Mouse (Mus musculus): ENCODE measurements around the gene Map6. TPM values are rescaled to one million over a fixed set of nuclear protein-coding genes. Genes with fewer than 3 reads are reported as not detected.
A peak's percentile ranks its signal among the peaks of the same experiment; 100 is the strongest.

Map6 gene
- total RNA-seq, 2 experiments from 2014 or later = 134 to 141 TPM

DNA sequence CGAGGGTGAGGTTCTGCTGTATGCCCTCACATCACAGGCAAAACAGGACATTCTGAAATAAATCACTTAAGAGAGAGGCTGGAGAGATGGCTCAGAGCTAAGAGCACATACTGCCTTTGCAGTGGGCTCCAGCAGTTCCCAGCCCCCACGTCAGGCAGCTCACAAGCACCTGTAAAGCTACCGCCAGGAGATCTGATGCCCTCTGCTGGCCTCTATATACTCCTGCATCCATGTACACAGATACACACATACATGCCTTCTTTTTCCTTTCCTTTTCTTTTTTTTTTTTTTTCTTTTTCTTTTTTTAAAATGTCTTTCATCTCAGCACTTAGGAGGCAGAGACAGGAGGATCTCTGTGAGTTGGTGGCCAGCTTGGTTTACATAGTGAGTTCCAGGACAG is 5.3 kb upstream of the Map6 start:
- no peak for DNase-seq (ENCODE audit: low spot score in 2 of 2)

DNA sequence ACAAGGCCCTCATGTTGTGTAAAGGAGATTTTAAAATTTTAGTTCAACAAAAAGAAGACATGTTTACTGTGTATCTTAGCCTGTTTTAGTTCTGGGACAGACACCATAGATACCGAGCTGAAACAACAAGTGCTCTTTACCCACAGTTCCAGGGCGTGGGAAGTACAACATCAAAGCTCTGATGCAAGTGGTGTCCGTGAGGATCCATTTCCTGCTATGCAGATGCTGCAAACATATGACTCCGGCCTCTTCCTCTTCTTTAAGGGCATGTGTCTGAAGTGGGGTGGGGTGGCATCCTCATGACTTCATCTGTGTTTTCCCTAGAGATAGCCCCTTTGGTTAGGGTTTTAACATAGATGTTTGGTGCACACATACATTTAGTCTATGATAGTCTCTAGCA is 3.7 kb upstream of the Map6 start:
- no peak for DNase-seq (ENCODE audit: low spot score in 2 of 2)

DNA sequence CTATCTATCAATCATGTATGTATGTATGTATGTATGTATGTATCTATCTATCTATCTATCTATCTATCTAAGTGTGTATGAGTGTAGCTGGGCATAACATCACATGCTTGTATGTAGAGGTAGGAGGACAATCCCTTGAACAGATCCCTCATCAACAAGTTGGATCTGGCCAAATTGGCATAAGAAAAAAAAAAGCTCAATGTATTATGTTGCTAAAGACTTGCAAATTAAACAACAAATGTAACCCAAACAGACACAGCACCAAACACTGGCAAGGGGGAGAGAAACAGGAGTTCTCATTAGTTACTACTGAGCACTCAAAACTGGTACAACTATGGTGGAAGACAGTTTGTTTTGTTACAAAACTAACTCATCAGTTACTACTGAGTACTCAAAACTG is 2.6 kb upstream of the Map6 start:
- DNase-seq (ENCODE audit: low spot score in 2 of 2) = no peak

DNA sequence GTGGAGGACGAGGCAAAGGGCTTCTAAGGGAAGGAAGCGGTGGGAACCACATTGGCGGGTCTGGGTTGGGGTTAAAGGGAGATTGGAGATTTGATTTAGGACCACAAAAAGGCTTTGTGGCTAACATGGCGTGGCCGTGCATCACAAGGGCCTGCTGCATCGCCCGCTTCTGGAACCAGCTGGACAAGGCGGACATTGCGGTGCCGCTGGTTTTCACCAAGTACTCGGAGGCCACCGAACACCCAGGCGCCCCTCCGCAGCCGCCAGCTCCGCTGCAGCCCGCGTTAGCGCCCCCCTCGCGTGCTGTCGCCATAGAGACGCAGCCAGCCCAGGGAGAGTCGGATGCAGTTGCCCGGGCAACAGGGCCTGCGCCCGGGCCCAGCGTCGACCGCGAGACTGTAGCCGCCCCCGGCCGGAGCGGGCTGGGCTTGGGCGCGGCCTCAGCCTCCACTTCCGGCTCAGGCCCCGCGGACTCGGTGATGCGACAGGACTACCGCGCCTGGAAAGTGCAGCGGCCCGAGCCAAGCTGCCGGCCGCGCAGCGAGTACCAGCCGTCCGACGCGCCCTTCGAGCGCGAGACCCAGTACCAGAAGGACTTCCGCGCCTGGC is 754 bp downstream of the Map6 start:
- peak; percentile 78 to 91 for DNase-seq (ENCODE audit: low spot score in 2 of 2)

DNA sequence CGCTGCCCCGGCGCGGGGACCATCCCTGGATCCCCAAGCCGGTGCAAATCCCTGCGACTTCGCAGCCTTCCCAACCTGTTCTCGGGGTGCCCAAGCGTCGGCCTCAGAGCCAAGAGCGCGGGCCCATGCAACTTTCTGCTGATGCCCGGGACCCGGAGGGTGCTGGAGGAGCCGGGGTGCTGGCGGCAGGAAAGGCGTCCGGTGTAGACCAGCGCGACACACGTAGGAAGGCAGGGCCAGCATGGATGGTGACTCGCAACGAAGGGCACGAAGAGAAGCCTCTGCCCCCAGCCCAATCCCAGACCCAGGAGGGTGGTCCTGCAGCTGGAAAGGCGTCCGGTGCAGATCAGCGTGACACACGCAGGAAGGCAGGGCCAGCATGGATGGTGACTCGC is 1.3 kb downstream of the Map6 start:
- no peak for DNase-seq (ENCODE audit: low spot score in 2 of 2)

DNA sequence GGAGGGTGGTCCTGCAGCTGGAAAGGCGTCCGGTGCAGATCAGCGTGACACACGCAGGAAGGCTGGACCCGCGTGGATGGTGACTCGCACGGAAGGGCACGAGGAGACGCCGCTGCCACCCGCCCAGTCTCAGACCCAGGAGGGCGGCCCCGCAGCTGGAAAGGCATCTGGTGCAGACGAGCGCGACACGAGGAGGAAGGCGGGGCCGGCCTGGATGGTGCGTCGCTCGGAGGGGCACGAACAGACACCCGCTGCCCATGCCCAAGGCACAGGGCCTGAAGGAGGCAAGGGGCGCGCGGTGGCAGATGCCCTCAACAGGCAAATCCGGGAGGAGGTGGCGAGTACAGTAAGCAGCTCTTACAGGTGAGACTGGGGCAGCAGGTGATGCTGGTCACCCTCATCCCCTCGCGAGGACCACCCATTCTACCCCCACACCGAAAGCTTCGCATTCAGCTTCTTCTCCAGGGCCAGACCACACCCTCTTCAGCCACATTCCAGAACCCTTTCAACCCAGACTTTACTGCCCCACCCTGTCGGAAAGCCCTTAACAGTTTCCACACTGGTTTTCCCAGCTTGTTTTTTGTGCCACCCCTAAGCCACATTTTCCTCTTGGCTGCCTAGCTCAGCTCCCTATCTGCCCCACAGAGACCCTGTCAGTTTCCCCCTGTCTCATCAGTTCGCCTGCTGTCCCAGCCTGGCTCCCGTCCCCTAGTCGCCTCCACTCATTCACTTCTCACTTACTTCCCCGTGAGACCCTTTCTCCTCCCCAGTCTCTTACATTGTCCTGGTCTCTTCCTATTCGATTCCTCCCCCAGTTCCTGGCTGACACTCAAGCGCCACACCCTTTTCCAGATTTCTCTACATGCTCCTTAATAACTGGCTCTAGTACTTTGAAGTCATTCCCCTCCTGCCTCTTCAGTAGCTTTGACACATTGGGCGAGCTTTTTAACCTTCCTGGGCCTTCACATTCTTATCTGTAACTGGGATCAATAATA is 2.0 kb downstream of the Map6 start:
- DNase-seq (ENCODE audit: low spot score in 2 of 2) = no peak

DNA sequence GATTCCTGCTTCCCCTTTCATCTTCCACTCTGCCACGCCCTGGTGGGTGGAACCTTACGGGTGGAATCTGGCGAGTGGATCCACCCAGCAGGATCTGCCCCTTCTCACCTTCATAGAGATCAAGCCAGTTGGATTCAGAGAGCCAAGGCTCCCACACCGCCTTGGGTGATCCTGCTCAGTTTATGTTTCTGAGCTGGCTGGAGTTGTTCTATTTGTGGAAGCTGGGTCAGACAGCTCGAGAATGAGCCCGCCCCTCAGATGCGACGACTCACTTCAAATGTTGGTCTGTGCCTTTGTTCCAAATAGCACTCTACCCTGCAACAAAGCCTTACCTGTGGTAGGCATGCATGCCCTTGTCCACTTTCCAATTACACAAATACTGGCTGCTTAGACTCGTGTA is 4.4 kb downstream of the Map6 start:
- no peak for DNase-seq (ENCODE audit: low spot score in 2 of 2)

DNA sequence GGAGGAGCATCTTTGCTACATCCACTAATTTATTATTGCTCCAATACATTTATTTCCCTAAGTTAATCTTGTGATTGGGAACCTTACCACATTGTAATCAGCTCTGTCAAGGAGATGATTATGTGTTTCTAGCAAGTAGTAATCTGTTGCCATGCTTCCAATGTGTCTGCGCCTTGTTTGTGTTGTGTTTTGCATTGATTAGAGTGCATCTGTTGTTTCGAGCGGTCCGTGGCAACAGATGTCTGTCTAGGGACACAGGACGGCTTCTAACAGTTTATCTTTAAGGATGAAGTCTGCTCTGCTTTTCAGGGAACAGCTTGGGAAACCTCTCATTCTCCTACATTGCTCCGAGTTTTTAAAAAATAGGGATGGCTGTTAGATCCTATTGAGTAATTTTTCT is 7.9 kb downstream of the Map6 start:
- DNase-seq (ENCODE audit: low spot score in 2 of 2) = no peak

DNA sequence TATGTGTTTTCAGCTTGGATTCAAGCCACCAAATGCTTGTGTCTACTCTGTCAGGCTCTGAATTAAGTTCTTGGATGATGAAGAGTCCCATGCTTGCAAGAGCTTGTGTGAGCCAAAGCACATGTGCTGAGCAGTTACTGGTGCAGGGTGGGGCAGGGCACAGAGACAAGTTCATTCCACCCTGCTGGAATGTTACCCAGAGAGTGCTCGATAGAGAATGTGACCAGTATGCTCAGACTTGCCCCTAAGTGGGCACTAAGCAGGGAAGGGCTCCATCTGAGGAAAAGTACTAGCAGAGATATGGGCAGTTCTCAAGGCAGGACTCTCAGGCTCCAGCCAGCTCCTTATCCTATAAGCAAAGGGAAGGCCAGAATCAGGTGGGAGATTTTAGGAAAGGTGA is 9.4 kb downstream of the Map6 start:
- DNase-seq (ENCODE audit: low spot score in 2 of 2) = no peak

DNA sequence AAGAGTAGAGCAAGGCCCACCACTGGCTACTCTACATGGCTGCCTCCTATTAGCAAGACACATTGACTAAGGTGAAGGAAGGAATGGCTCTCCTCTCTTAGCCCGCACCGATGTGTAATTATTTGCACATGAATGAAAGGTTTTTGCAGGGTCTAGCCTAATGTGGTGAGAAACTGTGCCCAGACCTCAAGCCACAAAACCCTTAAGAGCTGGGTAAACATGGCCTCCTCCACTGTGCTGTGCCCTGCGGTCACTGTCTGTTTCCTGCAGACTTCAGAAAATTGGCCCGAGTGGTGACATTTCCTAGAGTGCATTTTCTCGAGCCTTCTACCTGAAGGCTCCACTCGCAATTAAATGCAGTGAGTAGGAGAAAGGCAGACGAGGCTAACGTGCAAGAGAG is 11.1 kb downstream of the Map6 start:
- DNase-seq (ENCODE audit: low spot score in 2 of 2) = no peak

DNA sequence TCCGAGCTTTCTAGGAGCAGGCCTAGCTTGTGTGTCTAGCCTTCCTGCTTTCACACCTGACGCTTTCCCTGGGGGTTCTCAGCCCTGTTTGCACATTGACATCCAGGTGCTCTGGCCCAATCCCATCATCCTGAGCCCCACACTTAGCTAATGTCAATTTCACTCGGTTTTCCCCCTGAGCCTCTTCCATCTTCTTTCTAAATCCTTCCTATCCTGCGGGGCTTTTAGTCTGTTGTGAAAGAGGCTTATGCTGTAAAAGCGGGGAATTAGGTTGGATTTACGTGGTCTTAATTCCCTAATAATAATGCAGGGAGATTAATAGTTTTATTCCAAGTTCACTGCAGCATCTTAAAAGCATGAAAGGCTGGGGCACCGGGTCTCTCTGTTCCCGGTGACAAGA is 12.3 kb downstream of the Map6 start:
- DNase-seq (ENCODE audit: low spot score in 2 of 2) = no peak

DNA sequence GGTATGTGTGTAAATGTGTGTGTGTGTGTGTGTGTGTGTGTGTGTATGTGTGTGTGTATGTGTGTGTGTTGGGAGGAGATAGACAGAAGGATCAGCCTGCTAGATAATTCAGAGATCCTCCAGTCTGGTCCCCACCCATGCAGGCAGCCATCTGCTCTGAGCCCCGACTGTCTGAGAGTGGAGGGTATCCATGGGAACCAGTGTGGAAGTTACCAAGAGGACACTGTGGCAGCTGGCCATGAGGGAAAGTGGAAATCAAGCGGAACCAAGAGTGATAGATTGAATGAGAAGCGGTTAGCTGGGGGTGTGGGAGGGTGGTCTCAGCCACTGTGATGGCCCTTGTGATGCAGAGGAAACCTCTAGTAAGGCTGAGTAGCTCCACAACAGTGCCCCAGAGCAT is 20.0 kb downstream of the Map6 start:
- peak; percentile 46 to 62 for DNase-seq (ENCODE audit: low spot score in 2 of 2)

DNA sequence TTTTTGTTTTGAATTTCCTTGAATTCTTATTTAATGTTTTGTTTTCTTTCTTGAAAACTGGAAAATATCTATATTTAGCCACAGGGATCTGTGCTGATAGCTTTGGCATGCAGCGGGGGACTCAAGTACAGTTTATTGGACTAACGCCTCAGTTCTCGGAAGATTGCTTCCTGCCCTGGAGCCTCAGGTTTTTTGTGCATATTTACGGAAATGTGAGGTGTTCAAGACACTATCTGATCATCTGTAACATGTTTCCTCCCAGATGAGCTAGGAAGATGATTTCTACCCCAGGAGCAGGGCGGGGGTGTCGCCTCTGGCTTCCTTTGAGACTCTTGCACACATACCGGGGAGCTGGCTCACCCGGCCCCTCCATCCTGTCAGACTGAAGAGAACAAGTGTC is 22.8 kb downstream of the Map6 start:
- DNase-seq (ENCODE audit: low spot score in 2 of 2) = no peak

DNA sequence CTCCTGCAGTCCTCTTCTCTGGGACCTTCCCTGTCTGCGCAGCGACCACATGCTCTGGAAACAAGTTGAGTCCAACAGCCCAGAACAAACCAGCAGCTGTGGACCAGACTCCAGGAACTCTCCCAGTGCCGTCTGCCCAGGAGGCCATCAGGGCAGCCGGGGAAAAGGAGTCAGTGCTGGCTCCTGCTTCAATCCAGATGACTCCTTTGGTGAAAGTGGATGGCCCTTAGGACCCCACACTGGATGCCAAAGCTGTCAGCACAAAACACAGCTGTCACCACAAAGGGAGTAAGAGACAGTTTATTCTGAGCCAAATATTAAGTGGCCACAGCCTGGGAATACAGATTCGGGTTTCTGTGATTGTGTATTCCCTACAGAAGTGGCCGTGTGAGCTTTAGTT is 23.7 kb downstream of the Map6 start:
- DNase-seq (ENCODE audit: low spot score in 2 of 2) = no peak

DNA sequence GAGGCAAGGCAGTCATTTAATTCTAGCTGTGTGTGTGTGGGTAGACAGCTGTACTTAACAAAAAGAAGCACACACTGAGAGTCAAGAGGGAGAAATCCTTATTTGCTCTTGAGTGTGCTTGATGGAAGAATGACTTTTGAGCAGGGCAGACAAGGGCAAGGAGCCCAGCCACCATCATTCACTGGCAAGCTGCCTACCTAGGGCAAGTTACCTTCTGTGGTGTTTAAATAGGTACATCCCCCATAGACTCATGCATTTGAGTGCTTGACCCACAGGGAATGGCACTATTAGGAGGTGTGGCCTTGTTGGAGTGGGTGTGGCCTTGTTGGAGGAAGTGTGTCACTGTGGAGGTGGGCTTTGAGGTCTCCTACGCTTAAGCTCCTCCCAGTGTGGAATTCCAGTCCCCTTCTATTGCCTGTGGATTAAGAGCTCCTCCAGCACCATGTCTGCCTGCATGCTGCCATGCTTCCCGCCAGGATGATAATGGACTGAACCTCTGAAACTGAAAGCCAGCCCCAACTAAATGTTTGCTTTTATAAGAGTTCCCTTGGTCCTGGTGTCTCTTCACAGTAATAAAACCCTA is 27.0 kb downstream of the Map6 start:
- DNase-seq (ENCODE audit: low spot score in 2 of 2) = no peak

DNA sequence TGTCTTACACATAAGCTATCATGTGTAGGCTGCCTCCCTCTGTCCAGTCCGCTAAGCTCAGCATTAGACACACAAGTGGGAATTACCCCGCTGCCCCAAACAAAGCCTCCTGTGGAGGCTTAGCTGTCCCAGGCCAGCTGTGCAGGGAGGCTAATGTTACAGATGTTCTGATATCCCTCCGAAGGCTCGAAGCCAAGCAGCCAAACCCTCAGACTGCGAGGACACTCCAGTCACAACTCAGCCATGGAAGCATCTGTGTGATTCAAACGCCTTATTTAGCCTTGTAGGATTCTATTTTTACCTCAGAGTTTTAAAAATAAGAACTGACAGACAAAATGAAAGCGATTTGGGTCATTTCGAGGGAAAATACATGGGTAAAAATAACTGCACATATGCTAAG is 27.9 kb downstream of the Map6 start:
- DNase-seq (ENCODE audit: low spot score in 2 of 2) = no peak

DNA sequence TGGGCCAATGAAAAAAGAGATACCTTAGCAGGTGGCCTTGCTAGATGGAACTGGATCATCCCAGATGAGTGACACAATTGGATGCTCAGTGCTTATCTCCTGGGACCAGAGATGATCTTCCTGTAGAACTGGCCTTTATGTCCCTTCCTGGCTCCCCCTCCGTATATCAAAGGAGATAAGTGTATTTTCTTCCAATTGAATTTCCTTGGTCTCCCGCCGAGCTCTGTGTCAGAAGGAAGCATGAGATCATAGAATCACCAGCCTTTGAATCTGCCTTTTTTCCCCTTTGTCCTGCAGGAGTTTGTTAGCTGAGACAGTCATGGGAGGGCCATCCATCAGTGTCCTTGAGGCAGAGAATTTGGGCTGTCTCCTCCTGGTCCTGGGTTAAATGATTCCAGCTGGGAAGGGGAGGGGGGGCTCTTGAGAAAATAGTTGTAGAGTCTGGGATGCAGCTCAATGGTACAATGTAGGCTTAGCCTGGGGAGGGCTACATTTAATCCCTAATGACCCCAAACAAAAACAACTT is 33.5 kb downstream of the Map6 start:
- no peak for DNase-seq (ENCODE audit: low spot score in 2 of 2)

DNA sequence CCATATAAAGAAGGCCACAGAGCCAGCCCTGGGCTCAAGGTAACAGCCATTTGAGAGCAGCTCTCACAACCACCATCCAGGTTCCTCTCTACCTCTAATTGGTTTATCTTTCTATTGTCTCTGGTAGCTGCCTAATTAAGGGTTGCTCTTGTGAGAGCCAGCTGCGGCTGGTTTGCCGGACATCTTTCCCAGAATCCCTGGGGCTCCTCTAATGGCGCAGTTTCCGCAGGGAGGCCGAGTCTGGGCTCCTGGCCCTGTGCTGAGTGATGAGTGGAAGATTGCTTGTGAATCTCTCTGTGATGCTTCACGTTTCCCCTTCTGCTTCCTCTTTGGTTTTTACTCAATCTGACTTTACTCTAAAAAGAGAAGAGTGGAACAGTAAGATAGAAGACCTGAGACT is 36.8 kb downstream of the Map6 start:
- no peak for DNase-seq (ENCODE audit: low spot score in 2 of 2)

DNA sequence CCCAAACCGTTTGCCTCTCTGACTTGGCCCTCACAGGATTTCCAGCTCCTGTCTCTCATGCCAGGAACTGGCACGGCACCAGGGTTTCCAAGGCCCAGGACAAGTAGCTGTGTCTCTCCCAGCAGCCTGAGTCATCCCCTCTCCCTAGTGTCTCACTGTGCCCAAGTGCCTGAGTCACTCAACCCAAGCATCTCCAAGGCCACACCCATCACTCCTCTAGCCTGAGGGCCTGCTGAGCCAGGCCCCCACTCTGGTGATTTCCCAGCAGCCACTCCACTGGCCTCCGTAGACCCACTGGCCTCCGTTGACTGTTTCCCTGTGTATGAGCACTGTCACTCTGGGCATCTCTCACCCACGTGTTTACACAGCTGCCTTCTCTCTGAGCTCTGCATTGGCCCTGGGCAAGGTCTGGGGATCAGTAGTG is 37.7 kb downstream of the Map6 start:
- DNase-seq (ENCODE audit: low spot score in 2 of 2) = peak; percentile 68 to 69

DNA sequence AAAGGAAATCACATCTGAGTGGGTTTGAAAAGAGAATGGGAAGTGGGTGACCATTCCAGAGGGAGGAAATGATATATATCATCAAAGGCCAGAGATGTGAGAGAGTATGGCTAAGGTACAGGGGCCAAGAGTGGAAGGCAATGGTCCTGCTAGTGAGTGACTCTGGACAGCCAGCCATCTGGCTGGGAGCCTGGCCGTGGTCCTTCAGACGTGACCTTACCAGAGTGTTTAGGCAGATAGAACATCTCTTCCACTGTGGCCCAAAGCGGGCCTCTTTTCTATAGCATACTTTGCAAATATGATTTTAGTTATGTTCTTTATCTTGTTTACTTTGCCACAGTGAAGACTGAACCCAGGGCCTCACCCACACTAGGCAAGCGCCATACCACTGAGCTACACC is 38.4 kb downstream of the Map6 start:
- DNase-seq (ENCODE audit: low spot score in 2 of 2) = no peak

DNA sequence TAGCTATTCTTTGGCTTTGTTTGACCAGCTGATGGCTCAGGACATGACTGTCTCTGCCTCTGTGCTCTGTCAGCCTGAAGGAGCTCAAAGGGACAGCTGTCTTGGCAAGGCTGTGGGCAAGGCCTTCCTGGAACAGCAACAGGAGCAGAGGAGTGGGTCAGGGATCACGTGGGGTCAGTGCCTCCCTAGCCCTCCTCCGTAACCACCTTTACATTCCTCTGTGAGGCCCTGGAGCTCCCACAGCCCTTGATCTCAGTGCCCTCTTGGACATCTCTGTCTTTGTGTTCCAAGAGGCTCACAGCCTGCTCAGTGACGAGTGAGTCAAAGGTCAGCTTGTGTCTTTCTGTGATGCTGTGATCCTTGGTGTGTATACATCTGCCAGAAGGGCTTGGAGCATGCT is 39.4 kb downstream of the Map6 start:
- DNase-seq (ENCODE audit: low spot score in 2 of 2) = no peak

DNA sequence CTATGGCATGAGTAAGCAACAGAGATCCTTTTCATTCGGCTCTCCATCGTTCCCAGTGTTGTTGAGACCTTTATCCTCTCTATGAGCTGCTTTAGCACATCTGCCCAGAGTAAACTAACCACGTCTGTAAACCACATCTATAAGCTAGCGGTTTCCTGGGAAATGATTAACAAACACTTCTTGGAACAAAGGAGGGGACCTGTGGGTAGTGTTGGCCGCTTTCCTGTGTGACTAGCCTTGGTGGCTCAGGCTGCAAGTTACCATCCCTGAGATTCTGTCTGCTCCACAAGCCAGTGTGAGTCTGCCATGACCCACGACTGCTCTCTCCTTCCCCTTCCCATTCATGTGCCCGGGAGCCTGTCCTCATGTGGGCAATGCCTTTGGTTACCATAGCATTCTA is 44.2 kb downstream of the Map6 start:
- no peak for DNase-seq (ENCODE audit: low spot score in 2 of 2)

All from left cerebral cortex, adult 18-20 months (tissue).